Mouse (Mus musculus) thymus, postnatal 10 days (tissue): ENCODE measurements around the gene Ino80d.

ENCODE experiments used
- DNase-seq, 2 experiments: peaks; one replicate each; pipeline ENCODE4 v3.0.0; 2021; ENCODE audit warnings: low spot score in 2 of 2

Ino80d gene

DNA sequence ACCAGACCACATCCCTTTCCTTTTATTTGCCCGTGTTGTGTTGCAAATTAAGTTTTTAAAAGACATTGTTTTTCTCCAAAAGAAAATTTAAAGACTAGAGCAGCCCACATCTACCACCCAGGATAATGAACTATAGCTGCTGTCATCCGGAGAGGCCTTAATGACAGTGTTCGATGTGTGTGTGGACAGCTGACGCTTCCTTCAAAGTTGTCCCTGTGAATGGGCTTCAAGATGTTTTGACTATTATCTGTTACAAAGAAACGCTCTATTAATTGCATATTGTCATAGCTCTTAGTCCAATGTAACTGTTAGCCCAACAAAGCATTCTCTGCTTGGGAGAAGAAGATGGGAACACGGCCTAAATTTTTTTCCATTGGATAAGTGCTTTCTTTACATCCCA is 200.0 kb downstream of the Ino80d start:
- no peak for DNase-seq

DNA sequence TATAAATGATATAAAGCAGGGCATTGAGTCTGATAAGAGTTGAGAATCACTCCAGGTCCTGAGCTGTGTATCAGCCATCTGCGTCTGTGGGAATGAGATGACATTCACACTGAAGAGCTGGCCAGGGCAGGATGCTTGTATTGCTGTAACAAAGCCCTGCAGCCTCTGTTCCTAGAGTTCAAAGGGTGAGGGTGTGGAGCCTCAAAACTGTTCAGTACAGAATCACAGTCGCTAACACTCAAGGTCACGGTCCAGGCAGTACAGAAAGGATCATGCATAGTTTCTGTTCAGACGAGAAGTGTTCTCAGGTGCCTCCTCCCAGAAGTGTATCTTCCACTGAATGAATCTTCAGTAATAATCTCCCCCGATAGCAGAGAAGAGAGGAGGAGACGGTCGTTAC is 203.0 kb downstream of the Ino80d start:
- no peak for DNase-seq

DNA sequence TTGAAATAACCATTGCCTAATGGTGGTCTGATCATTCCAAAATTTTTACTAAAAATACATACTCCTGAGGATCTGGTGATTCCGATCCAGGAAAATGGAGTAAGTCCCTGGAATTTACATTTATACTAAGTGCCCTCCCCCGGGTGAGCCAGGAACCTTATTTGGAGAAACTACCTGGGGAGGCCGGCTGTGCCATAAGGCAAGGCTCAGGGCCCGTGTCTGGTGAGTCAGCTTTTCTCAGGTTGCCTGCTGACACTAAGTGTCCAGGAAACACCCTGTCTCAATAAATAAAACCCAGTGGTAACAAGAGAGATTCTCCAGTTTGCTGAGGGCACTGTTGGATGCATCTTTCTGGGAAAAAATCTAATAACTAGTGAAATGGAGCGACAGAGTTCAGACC is 205.3 kb downstream of the Ino80d start:
- DNase-seq: no peak

DNA sequence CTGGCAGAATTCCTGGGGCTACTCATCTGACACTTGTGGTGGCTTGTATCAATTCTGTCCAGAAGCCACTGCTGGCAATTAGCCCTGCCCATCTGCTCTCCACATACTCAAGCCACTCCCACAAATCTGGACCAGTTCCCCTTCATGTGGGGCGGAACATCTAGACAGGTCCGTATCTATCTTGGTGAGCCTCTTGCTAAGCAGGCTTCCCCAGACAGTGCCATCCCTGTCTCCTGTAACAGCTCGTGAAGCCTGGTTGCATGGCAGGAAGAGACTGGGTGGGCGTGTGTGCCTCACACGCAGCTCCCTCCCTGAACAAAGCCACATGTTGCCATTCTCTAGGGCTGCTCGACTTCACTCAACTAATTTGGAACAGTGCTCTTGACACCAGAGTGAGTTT is 206.0 kb downstream of the Ino80d start:
- DNase-seq: no peak
